Mouse (Mus musculus): ENCODE measurements around the gene Hist1h1e.
"Not testable (repeated sequence)": the region's sequence is repeated elsewhere in the genome, so short reads cannot be mapped to it uniquely, and the experiment has no call there.

The Hist1h1e gene

DNA sequence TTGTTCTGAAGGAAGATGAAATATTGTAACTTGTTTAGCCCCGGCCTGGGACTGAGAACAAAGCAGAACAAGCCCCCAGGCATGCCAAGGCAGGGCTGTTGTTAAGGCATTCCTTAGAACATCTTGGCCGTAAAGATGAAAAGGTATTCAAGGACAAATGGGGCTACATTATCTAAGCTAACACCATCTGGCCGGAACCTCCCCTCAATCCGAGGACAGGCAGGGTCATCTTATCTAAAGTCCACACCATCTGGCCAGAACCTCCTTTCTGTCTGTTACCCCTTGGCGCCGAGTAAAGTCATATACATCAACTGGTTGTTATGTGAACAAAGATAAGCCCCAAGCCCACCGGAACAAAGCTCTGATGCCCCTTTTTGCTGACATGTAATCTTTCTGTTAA is 30.5 kb downstream of the Hist1h1e start:
- not testable (repeated sequence) for DNase-seq (ENCODE audit: low read depth, low spot score)

DNA sequence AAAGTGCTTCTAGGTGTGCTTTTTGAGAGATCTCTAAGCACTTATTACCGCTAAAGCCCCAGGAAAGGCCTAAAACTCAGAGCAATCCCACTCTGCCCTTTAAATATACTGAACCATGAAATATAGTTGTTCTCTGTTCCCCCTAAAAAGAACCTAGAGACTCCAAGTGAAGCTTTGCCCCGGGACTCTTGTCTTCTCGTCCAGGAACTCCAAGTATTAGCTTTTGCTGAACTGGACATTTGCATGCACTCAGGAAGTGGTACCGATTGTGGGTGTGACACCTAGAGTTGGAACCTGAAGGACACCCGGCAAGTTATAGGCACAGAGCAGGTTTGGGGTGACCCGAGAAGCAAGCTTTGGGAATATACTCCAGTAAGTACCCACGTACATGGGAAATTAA is 31.2 kb downstream of the Hist1h1e start:
- no peak for DNase-seq (ENCODE audit: low read depth, low spot score)

DNA sequence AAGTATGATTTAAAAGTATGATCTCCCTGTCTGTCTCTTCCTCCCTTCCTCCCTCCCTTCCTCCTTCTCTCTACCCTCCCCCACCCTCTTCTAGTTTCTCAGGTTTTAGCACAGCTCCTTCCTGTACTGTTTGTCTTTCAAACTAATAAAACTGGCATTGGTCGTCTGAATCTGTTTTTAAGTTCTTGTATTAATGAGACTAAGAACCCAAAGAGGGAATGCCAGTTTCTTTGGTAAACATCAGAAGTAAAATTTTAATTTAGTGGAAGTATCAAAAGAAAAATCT is 35.5 kb downstream of the Hist1h1e start:
- no peak for DNase-seq (ENCODE audit: low read depth, low spot score)

DNA sequence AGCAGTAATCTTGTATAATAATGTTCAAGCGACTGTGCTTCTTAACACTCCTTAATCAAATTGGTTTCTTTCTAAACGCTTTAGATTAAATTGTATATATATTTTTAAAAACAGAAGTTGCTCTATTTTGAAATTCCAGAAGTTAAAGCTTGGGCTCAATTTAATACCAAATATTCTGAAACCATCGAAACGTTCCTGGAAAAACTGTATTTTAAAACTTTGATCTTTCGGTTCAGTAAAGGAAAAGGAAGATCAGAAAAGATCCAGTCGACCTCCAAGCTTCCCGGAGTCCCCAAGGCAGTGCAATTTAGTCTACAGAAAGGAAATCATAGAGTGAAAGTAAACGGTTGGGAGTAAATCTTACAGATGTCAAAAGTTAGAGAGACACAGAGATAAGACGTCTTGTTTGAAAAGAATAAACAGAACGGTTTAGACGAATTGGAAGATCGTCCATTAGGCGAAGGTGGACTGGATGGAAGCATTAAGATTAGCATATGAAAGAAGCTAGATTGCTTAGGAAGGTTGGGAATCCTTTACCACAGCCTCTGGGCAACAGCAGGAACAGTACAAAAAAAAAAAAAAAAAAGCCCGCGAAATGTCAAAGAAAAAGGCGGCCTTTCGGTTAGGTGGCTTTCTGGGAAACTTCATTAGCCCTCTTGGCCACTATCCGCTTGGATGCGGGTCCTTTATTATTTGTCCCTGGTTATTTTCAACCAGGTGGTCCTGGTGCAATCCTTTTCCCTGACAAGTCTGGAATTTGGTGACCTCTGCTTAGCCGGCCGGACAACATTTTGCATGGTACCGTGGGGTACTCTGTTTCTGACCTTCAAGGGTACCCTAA is 36.0 kb downstream of the Hist1h1e start:
- no peak for DNase-seq (ENCODE audit: low read depth, low spot score)

DNA sequence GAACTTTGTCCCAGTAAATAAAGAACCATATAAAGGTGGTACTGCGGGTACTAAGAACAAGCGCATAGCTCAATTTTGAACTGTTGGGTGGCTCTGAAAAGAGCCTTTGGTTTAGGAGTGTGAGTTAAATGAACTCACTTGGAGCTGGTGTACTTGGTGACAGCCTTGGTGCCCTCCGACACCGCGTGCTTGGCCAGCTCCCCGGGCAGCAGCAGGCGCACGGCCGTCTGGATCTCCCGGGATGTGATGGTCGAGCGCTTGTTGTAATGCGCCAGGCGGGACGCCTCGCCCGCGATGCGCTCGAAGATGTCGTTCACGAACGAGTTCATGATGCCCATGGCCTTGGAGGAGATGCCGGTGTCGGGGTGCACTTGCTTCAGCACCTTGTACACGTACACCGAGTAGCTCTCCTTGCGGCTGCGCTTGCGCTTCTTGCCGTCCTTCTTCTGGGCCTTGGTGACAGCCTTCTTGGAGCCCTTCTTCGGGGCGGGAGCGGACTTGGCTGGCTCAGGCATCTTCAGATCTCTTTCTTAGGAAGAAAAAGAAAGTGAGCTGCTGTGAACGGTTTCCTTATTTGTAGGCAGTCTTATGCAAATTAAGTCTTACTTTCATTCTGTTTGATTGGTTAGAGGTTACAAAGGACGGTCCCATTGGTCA is 36.8 kb downstream of the Hist1h1e start:
- DNase-seq (ENCODE audit: low read depth, low spot score) = peak; percentile 83

DNA sequence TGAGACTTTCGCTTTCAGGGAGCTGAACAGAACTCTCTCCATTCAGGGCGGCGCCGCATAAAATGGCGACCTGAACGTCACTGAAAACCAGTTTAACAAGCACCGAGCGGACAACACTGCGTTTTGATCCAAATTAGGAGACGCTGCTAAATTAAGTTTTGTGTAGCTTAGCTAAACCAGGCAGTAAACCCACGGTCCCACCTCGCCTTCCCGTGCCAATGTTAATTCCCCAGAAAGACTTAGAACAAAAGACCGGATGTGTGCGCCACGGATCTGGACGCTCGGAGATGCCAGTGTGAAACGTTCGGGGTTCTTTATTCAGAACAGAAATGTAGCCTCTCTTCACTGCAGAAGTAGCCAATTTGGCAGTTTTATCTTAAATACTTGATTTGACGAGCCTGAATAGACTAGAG is 37.3 kb downstream of the Hist1h1e start:
- DNase-seq (ENCODE audit: low read depth, low spot score) = peak; percentile 40

DNA sequence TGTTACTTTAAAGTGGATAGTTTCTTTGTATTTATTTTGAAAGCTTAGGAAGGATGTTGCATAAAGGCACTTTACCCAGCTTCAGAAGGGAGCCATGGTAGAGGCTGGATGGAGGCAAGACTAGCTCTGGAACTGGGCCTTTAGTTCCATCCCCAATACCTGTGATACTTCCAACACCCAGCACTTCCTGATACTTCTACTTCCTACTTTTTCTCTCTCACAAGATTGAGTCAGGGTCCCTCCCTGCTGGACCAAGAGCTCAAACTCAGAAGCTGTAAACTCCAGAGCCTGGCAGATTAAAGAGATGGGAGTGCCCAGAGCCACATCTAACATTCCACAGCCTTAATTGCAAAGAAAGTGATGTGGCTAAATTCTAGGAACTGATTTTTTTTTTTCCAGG is 38.0 kb downstream of the Hist1h1e start:
- DNase-seq (ENCODE audit: low read depth, low spot score) = no peak

DNA sequence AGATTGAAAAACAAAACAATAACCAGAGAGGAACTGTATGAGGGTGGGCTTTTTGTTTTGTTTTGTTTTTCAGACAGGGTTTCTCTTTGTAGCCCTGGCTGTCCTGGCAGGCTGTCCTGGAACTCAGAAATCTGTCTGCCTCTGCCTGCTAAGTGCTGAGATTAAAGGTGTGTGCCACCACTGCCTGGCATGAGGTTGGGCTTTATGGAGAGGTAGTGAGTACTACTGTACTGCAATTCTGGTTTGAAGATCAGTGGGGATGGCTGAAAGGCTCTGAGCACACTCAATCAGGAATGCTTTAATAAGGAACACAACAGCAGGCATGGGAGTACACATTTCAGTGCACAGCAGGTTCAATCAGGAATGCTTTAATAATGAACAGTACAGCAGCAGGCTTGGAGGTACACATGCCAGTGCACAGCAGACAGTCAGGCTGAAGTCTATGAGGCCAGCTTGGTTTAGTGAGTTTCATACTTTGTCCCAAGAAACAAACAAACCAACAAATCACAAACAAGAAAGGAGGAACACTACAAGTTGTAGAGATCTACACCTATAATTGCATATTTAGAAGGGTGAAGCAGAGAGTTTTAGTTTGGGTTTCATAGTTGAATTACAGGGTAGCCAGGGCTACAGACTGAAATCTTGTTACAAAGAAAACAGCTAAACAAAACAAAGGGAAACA is 38.8 kb downstream of the Hist1h1e start:
- no peak for DNase-seq (ENCODE audit: low read depth, low spot score)

DNA sequence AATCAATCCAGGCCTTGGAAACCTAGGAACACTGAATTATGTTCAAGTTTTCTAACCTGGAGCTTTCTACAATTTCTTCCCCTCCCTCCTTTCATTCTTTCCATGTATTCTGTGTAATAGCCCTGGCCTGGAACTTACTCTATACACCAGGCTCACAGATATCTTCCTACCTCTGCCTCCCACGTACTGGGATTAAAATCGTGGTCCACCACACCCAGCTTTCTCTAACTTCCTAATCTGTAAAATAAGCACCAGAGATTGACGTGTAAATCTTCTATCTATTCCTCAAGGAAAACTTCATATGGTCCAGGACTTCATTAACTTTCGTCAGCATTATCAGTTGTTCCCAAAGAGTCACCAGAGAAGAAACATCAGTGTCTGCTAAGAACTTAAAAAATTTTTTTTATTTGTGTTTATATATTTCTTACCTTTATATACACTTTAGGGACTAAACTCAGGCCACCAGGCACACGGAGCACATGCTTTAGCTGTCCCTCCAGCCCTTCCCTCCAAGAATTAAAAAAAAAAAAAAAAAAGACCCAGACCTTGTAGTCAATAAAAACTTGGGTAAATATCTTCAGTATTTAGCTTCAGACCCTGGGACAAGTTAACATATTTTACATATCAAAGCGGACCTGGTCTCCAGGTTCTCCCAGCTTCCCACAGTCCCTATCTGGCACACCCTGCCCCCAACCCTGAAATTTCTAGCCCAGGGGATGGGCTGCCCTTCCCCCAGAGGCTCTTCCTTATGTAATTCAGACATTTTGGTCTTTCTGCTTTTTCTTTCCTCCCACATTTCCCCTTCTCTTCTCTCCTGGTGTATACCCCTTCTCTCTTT is 39.9 kb downstream of the Hist1h1e start:
- DNase-seq (ENCODE audit: low read depth, low spot score) = no peak

DNA sequence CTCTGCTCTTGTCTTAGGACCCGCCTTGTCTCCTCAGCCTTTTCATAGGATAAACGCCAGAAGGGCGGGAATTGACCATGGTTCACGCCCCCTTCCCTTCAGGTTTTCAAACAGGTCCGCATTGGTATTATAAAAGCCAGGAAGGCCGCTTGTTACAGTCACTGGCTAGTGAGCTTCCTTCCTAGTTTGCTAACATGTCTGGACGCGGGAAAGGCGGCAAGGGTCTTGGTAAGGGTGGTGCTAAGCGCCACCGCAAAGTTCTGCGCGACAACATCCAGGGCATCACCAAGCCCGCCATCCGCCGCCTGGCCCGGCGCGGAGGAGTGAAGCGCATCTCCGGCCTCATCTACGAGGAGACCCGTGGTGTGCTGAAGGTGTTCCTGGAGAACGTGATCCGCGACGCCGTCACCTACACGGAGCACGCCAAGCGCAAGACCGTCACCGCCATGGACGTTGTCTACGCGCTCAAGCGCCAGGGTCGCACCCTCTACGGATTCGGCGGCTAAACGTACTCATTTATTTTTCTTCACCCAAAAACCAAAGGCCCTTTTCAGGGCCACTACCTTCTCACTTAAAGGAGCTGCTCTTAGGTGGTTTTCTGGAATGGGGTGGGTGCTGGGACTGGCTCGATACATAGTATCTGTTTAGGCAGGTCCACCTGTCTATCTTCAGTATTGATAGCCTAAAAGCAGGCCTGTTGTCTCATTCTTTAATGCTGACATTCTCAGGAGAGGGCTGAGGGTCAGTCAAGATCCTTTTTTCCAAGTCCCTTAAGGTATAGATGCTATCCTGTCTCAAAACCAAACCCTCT is 40.7 kb downstream of the Hist1h1e start, which contains the start of gene Hist1h4d:
Gene Hist1h4d, plus strand, starts transcription at position 191 of the 811 bp plus-strand sequence.
- DNase-seq (ENCODE audit: low read depth, low spot score) = peak; percentile 97

DNA sequence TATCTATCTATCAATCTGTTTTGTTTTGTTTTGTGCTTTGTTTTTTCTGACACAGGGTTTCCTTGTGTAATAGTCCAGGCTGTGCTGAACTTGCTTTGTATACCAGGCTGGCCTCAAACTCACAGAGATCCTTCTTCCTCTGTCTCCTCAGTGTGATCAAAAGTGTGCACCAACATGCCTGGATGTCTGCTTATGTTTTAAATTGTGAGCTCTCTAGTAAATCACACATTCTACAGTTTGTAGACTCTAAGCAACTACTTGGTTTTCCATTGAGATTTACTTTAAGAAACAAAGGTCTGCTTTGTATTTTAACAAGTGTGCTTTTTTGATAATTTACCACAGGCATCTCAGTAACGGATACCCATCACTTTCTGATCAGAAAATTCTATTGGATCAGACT is 44.5 kb downstream of the Hist1h1e start:
- DNase-seq (ENCODE audit: low read depth, low spot score) = no peak

DNA sequence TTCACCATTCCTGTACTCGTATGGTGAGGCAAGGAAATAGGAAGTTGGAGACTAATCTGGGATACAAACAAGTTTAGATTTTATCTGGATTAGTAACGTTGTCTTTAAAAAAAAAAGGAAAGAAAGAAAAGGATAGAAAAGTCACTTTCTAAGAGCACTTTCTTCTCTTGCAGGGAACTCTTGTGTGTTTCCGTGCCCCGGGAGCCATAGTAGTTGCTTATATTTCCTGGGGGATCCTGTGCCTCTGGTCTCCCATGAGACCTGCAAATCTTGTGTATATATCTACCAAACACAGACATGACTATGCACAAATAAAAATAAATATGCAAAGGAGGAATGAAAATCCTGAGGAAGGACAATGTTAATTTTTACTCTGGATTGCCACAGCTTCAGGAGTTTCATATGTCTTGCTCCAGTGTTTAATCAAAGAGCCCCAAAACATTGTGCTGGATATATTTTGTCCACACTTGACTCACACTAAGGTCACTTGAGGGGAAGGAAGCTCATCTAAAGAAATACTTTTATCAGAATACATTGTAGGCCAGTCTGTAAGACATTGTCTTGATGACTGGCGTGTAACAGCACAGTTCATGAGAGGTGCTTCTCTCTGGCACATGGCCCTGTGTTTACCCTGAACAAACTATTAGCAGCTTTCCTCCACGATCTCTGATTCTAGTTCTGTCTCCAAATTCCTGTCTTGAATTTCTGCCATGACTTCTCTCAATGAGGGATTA is 45.3 kb downstream of the Hist1h1e start:
- DNase-seq (ENCODE audit: low read depth, low spot score) = no peak

DNA sequence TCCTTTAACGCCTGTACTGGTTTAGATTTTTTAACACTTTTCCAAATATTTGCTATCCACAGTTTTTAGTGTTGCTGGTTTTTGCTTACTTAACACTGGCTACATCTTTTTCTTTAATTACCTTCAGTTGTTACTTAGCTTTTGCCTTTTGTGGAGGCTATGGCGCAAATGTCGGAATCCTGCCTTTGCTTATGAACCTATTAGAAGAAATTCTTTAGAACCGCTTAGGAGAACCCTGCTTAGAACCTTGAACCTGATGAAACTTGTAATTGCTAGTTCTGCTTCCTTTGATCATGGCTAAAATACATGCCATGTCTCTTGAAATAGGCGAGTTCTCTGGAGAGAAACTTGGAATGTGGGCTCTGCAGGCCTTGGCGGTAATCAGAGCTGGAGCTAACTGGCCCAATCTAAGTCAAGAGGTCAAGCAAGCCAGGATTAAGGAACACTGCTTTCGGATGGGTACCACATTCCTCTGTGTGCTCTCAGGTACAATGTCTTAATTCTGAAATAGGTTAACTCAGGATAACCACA is 45.9 kb downstream of the Hist1h1e start:
- no peak for DNase-seq (ENCODE audit: low read depth, low spot score)

DNA sequence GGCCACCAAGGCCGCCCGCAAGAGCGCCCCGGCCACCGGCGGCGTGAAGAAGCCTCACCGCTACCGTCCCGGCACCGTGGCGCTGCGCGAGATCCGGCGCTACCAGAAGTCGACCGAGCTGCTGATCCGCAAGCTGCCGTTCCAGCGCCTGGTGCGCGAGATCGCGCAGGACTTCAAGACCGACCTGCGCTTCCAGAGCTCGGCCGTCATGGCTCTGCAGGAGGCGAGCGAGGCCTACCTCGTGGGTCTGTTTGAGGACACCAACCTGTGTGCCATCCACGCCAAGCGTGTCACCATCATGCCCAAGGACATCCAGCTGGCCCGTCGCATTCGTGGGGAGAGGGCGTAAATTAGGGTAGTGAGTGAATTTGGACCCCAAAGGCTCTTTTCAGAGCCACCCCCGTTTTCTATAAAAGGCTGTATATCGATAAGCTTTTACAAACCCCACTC is 46.5 kb downstream of the Hist1h1e start:
- DNase-seq (ENCODE audit: low read depth, low spot score) = not testable (repeated sequence)

DNA sequence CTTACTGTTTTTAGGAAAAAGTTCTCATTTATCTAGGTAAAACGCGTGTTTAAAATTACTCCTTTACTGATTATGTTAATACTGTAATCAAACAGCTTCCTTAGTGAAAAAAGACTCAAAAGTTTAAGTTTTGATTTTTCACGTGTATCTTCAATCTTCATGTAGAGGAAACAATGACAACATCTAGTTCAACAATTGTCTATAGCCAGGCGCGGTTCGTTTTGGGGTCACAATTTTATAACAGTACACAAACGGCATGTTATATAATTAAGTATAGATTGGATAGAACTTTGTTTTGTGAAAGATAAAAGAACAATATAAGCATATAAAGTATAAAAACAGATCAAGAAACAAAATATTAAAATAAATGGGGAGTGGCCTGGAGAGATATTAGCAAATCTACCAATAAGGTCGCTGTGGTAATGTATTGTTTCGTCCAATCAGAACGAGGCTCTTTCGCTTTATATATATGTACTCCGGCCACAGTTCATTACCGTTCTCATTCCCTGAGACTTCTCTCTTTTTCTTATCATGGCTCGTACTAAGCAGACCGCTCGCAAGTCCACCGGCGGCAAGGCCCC is 47.0 kb downstream of the Hist1h1e start, which contains the start of gene Hist1h3d:
Gene Hist1h3d, plus strand, starts transcription at position 493 of the 581 bp plus-strand sequence.
- no peak for DNase-seq (ENCODE audit: low read depth, low spot score)

DNA sequence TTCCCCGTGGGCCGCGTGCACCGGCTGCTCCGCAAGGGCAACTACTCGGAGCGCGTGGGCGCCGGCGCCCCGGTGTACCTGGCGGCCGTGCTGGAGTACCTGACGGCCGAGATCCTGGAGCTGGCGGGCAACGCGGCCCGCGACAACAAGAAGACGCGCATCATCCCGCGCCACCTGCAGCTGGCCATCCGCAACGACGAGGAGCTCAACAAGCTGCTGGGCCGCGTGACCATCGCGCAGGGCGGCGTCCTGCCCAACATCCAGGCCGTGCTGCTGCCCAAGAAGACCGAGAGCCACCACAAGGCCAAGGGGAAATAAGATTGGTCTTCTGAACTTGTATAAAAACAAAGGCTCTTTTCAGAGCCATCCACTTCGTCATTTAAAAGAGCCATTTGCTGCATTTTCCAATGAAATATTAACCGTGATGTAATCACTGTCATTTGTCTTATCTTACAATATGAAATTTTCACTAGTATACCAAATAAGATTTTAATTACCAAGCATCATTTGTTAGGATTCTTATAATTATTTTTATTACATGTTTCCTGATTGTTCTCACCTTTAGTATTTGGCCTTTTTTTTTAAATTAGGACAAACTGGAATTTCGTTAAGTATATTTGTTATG is 47.7 kb downstream of the Hist1h1e start:
- not testable (repeated sequence) for DNase-seq (ENCODE audit: low read depth, low spot score)

DNA sequence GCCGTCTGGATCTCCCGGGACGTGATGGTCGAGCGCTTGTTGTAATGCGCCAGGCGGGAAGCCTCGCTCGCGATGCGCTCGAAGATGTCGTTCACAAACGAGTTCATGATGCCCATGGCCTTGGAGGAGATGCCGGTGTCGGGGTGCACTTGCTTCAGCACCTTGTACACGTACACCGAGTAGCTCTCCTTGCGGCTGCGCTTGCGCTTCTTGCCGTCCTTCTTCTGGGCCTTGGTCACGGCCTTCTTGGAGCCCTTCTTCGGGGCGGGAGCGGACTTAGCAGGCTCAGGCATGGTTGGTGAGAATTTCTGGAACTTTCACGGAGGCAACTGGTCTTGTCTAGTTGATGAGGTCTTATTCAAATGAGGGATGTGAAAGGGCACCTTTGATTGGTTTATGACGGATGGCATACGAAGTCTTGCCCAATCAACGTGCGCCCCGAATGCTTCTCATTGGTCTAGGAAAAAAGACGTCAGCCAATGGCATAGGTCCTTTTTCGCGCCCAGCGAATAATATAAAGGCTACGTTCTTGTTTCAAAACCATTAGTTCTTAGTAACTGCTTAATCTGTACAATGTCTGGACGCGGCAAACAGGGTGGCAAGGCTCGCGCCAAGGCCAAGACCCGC is 48.3 kb downstream of the Hist1h1e start, which contains the start of the genes Hist1h2bf and Hist1h2ad:
Gene Hist1h2bf, minus strand, starts transcription at position 299 of the 627 bp plus-strand sequence.
Gene Hist1h2ad, plus strand, starts transcription at position 484 of the 627 bp plus-strand sequence.
- DNase-seq (ENCODE audit: low read depth, low spot score) = peak; percentile 75

All from retina, adult 2 months (tissue).